ENCODE assay signal across 8 mouse cellular contexts in genomic region chr8:107519860-107520259, GRCm38 (mm10).
DNase-seq lines count a peak whose midpoint lies in the region; ATAC-seq and TF ChIP-seq lines count a peak whose summit lies in the region.

No protein-coding gene starts in this region.

- no peak overlapping the region for H3K4me2 ChIP-seq in lung, embryonic 14.5 days
- no peak overlapping the region for H3K4me2 ChIP-seq in limb, embryonic 12.5 days

- H3K4me3 ChIP-seq in lung, embryonic 14.5 days (ENCODE audit: low read depth, low read length), result no peak overlapping the region
- H3K4me3 ChIP-seq in lung, adult 2 months (replicated peaks; ENCODE audit: extremely low read depth, low read depth, low read length), result no peak overlapping the region
- no peak overlapping the region for H3K4me3 ChIP-seq in embryonic fibroblast, embryonic 13.5 days (ENCODE audit: insufficient read depth, low read length)
- no peak overlapping the region for H3K4me3 ChIP-seq in limb, embryonic 12.5 days (replicated peaks)

- H3K4me1 ChIP-seq in lung, embryonic 14.5 days (ENCODE audit: insufficient read depth), result peaks cover 2% of the 10 kb centered on the region; the same call in 1 of the 2 replicates
- no peaks in the 10 kb centered on the region for H3K4me1 ChIP-seq in lung, adult 2 months (ENCODE audit: control insufficient read depth, insufficient read depth, low read length)
- H3K4me1 ChIP-seq in embryonic fibroblast, embryonic 13.5 days (ENCODE audit: control insufficient read depth, insufficient read depth, low read length), result no peaks in the 10 kb centered on the region
- H3K4me1 ChIP-seq in limb, embryonic 12.5 days (replicated peaks), result peaks cover 14% of the 10 kb centered on the region

- no peak for TF ChIP-seq POLR2A in lung, adult 2 months (IDR thresholded peaks at IDR 0.05; ENCODE audit: borderline replicate concordance, extremely low read depth, low read depth, low read length)
- TF ChIP-seq POLR2A in embryonic fibroblast, embryonic 13.5 days (IDR thresholded peaks at IDR 0.05; ENCODE audit: low read depth, low read length), result no peak

- H3K9me3 ChIP-seq in lung, embryonic 14.5 days (ENCODE audit: low read depth, low read length), result no peaks in the 10 kb centered on the region
- no peaks in the 10 kb centered on the region for H3K9me3 ChIP-seq in limb, embryonic 12.5 days

- TF ChIP-seq CTCF in lung, embryonic 14.5 days (IDR thresholded peaks at IDR 0.05; ENCODE audit: low read depth), result no peak
- TF ChIP-seq CTCF in lung, adult 2 months (IDR thresholded peaks at IDR 0.05; ENCODE audit: insufficient read depth, low read length), result no peak
- no peak for TF ChIP-seq CTCF in embryonic fibroblast, embryonic 13.5 days (IDR thresholded peaks at IDR 0.05; ENCODE audit: borderline replicate concordance, insufficient read depth, low read length)

- no peaks in the 10 kb centered on the region; the same call in 1 of the 2 replicates for H3K36me3 ChIP-seq in lung, embryonic 14.5 days (ENCODE audit: insufficient read depth)
- peaks cover 13% of the 10 kb centered on the region for H3K36me3 ChIP-seq in limb, embryonic 12.5 days

- ATAC-seq in lung, embryonic 14.5 days (ENCODE audit: insufficient read depth), result peak; percentile 82
- peak; percentile 73 for ATAC-seq in limb, embryonic 12.5 days (ENCODE audit: insufficient number of reproducible peaks, insufficient read depth, low FRiP score, low TSS enrichment, low read depth)

- peak; percentile 77 for DNase-seq in lung, embryonic 14.5 days
- no peak for DNase-seq in lung, adult 2 months
- DNase-seq in heart, postnatal 4 days, result peak; percentile 48
- DNase-seq in yolk sac, embryonic 10.5 days (ENCODE audit: low spot score), result peak; percentile 31
- DNase-seq in left cerebral cortex, adult 8-10 months (ENCODE audit: low spot score in 2 of 2), result no peak
- DNase-seq in right cerebral cortex, postnatal 14 days, result no peak

- peak overlapping the region; percentile 66 for H3K27ac ChIP-seq in lung, embryonic 14.5 days (ENCODE audit: low read depth)
- H3K27ac ChIP-seq in embryonic fibroblast, embryonic 13.5 days (ENCODE audit: insufficient read depth, low read length), result peak overlapping the region; percentile 6; the same call in 1 of the 2 replicates
- peak overlapping the region; percentile 88 for H3K27ac ChIP-seq in limb, embryonic 12.5 days

- no peaks in the 10 kb centered on the region for H3K27me3 ChIP-seq in lung, embryonic 14.5 days (ENCODE audit: insufficient read depth, low read length)
- no peaks in the 10 kb centered on the region for H3K27me3 ChIP-seq in limb, embryonic 12.5 days

- no peak overlapping the region for H3K9ac ChIP-seq in lung, embryonic 14.5 days
- H3K9ac ChIP-seq in limb, embryonic 12.5 days (replicated peaks), result no peak overlapping the region

- 18% methylated on average over 4 of the region's 4 CpGs for WGBS in lung, embryonic 14.5 days
- 12% methylated on average over 4 of the region's 4 CpGs for WGBS in lung, adult 2 months
- 10% methylated on average over 4 of the region's 4 CpGs for WGBS in limb, embryonic 12.5 days

Comparison
In these comparisons a context has a peak if more than half of its experiments do, and no peak if none do; other contexts are left out.
1. DNase-seq: peak in lung, embryonic 14.5 days (single experiment), heart, postnatal 4 days (single experiment) and yolk sac, embryonic 10.5 days (single experiment); none in lung, adult 2 months (single experiment), left cerebral cortex, adult 8-10 months (0 of 2) and right cerebral cortex, postnatal 14 days (single experiment).
2. H3K27ac ChIP-seq: peak in every context shown above with its lines; median percentile 88 in limb, embryonic 12.5 days; 66 in lung, embryonic 14.5 days; 6 in embryonic fibroblast, embryonic 13.5 days.